9 mouse cellular contexts compared by ENCODE assay signal in the genomic region with DNA sequence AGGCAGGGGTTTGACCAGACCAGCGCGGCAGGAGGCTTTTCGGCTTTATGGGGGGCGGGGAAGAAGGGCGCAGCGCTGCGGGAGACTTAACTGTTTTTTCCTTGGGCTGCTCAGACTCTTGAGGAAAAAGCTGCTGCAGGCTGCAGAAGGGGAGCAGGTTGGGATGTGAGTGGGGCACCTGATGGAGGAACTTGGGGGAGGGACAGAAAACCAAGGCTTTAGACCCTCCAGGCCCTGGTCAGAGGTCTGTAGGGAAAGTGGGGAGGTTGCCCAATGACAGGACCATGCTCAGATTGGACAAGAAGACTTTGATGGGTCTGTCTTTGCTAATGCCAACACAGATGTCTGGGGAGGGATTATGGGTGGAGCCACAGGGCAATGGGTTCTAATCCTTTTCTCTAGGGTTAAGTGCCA. TPM values are rescaled to one million over a fixed set of nuclear protein-coding genes. Genes with fewer than 3 reads are reported as not detected.
DNase-seq lines count a peak whose midpoint lies in the region; ATAC-seq lines count a peak whose summit lies in the region.
"Had no signal": no experiment of that assay in that cellular context is flagged by ENCODE, and none has a peak within 500 bp of the region (broad histone marks: within the 10 kb centered on the region; RNA-seq: fewer than 3 reads in every experiment).

No protein-coding gene starts in this region.

- H3K36me3 ChIP-seq in lung, embryonic 15.5 days = no peaks in the 10 kb centered on the region
- no peaks in the 10 kb centered on the region for H3K36me3 ChIP-seq in forebrain, embryonic 15.5 days
- H3K36me3 ChIP-seq in neural tube, embryonic 15.5 days = 0 out of 2 replicates have a peak, but pooled peaks cover 9% of the 10 kb centered on the region

- peaks cover 42% of the 10 kb centered on the region for H3K27me3 ChIP-seq in lung, embryonic 15.5 days
- H3K27me3 ChIP-seq in forebrain, embryonic 15.5 days = peaks cover 18% of the 10 kb centered on the region
- H3K27me3 ChIP-seq in neural tube, embryonic 15.5 days (replicated peaks) = peaks cover 17% of the 10 kb centered on the region

- H3K27ac ChIP-seq in lung, embryonic 15.5 days = no peak overlapping the region
- H3K27ac ChIP-seq in forebrain, embryonic 15.5 days (replicated peaks) = no peak overlapping the region
- no peak overlapping the region for H3K27ac ChIP-seq in neural tube, embryonic 15.5 days (replicated peaks)
- H3K27ac ChIP-seq: macrophage had no signal

- peak overlapping the region; percentile 47 for H3K4me3 ChIP-seq in lung, embryonic 15.5 days
- peak overlapping the region; percentile 49 for H3K4me3 ChIP-seq in forebrain, embryonic 15.5 days
- peak overlapping the region; percentile 57 for H3K4me3 ChIP-seq in neural tube, embryonic 15.5 days (replicated peaks)

- H3K9me3 ChIP-seq in lung, embryonic 15.5 days = no peaks in the 10 kb centered on the region
- no peaks in the 10 kb centered on the region for H3K9me3 ChIP-seq in forebrain, embryonic 15.5 days
- no peaks in the 10 kb centered on the region for H3K9me3 ChIP-seq in neural tube, embryonic 15.5 days (replicated peaks)

- WGBS in lung, embryonic 15.5 days = 7% methylated on average over 7 of the region's 7 CpGs
- 8% methylated on average over 7 of the region's 7 CpGs for WGBS in forebrain, embryonic 15.5 days
- WGBS in neural tube, embryonic 15.5 days = 3% methylated on average over 7 of the region's 7 CpGs

- 0 out of 2 replicates have a peak overlapping the region, but pooled peaks have one; percentile 31 for H3K9ac ChIP-seq in lung, embryonic 15.5 days
- peak overlapping the region; percentile 50 for H3K9ac ChIP-seq in forebrain, embryonic 15.5 days (replicated peaks)
- H3K9ac ChIP-seq in neural tube, embryonic 15.5 days (replicated peaks) = peak overlapping the region; percentile 60

- H3K4me1 ChIP-seq in lung, embryonic 15.5 days = peaks cover 16% of the 10 kb centered on the region
- peaks cover 19% of the 10 kb centered on the region for H3K4me1 ChIP-seq in forebrain, embryonic 15.5 days
- H3K4me1 ChIP-seq in neural tube, embryonic 15.5 days = peaks cover 40% of the 10 kb centered on the region

- no peak for DNase-seq in lung, adult 18-20 months
- peak; percentile 45 for DNase-seq in kidney, postnatal 10 days
- no peak for DNase-seq in ovary, postnatal 10 days (ENCODE audit: low spot score)
- no peak for DNase-seq in thymus, postnatal 36 days

- ATAC-seq in lung, embryonic 15.5 days (ENCODE audit: borderline replicate concordance, extremely low read depth, low FRiP score, low TSS enrichment) = no peak
- 0 out of 2 replicates have a peak, but pooled peaks have one; percentile 9 for ATAC-seq in forebrain, embryonic 15.5 days (replicated peaks)
- peak; percentile 11; the same call in 1 of the 2 replicates for ATAC-seq in neural tube, embryonic 15.5 days (ENCODE audit: low FRiP score)
- no peak for ATAC-seq in inflammation-experienced regulatory T-cells, adult 6 months

- H3K4me2 ChIP-seq in lung, embryonic 15.5 days = peak overlapping the region; percentile 84
- peak overlapping the region; percentile 76 for H3K4me2 ChIP-seq in forebrain, embryonic 15.5 days (replicated peaks)
- peak overlapping the region; percentile 90 for H3K4me2 ChIP-seq in neural tube, embryonic 15.5 days

RNA-seq across cellular contexts. Expression of gene AI854703, which starts 1.0 kb away (rescaled TPM):
- 0.93 and 1.1 TPM in 2 replicates for polyA plus RNA-seq in lung, embryonic 15.5 days (2015; fragmentation: Nextera tagmentation; extraction: Ambion mirVana)
- 10.1 and 11.2 TPM in 2 replicates for polyA plus RNA-seq in forebrain, embryonic 15.5 days (2015; fragmentation: Nextera tagmentation; extraction: Ambion mirVana)
- polyA plus RNA-seq in neural tube, embryonic 15.5 days (2015; fragmentation: Nextera tagmentation; extraction: Ambion mirVana) = 30.5 and 31.4 TPM in 2 replicates
- 1 to 10 TPM in 2 of 3 experiments, under 1 TPM in 1; 0.40 to 2.2 (median 2.1) TPM for polyA plus RNA-seq in inflammation-experienced regulatory T-cells, adult 6 months (2017; shearing (Covaris generic))

RNA-seq across cellular contexts. Expression of gene Gimap8, which starts 19.5 kb away (rescaled TPM):
- 4.2 and 4.3 TPM in 2 replicates for polyA plus RNA-seq in lung, embryonic 15.5 days (2015; fragmentation: Nextera tagmentation; extraction: Ambion mirVana)
- polyA plus RNA-seq in forebrain, embryonic 15.5 days (2015; fragmentation: Nextera tagmentation; extraction: Ambion mirVana) = 0.33 and 0.42 TPM in 2 replicates
- 0.73 and 1.4 TPM in 2 replicates for polyA plus RNA-seq in neural tube, embryonic 15.5 days (2015; fragmentation: Nextera tagmentation; extraction: Ambion mirVana)
- polyA plus RNA-seq in inflammation-experienced regulatory T-cells, adult 6 months (2017; shearing (Covaris generic)) = 100 to 1,000 TPM; 134 to 165 (median 146) TPM

RNA-seq across cellular contexts. Expression of gene Zfp775, which starts 25.7 kb away (rescaled TPM):
- 5.5 and 8.3 TPM in 2 replicates for polyA plus RNA-seq in lung, embryonic 15.5 days (2015; fragmentation: Nextera tagmentation; extraction: Ambion mirVana)
- polyA plus RNA-seq in forebrain, embryonic 15.5 days (2015; fragmentation: Nextera tagmentation; extraction: Ambion mirVana) = 15.8 and 20.5 TPM in 2 replicates
- 12.8 and 13.0 TPM in 2 replicates for polyA plus RNA-seq in neural tube, embryonic 15.5 days (2015; fragmentation: Nextera tagmentation; extraction: Ambion mirVana)
- polyA plus RNA-seq in inflammation-experienced regulatory T-cells, adult 6 months (2017; shearing (Covaris generic)) = 1 to 10 TPM; 4.5 to 7.7 (median 7.3) TPM

RNA-seq across cellular contexts. Expression of gene Gm44965, which starts 33.8 kb away (rescaled TPM):
- polyA plus RNA-seq in lung, embryonic 15.5 days (2015; fragmentation: Nextera tagmentation; extraction: Ambion mirVana) = not detected in 2 replicates
- polyA plus RNA-seq in forebrain, embryonic 15.5 days (2015; fragmentation: Nextera tagmentation; extraction: Ambion mirVana) = not detected in 2 replicates
- polyA plus RNA-seq in neural tube, embryonic 15.5 days (2015; fragmentation: Nextera tagmentation; extraction: Ambion mirVana) = not detected in 2 replicates
- polyA plus RNA-seq in inflammation-experienced regulatory T-cells, adult 6 months (2017; shearing (Covaris generic)) = 1 to 10 TPM in 1 of 3 experiments, not detected in 2; 2.7 TPM
- polyA plus RNA-seq: macrophage had no signal

RNA-seq across cellular contexts. Expression of gene Repin1, which starts 33.8 kb away (rescaled TPM):
- polyA plus RNA-seq in lung, embryonic 15.5 days (2015; fragmentation: Nextera tagmentation; extraction: Ambion mirVana) = 28.1 and 30.9 TPM in 2 replicates
- 34.9 and 35.8 TPM in 2 replicates for polyA plus RNA-seq in forebrain, embryonic 15.5 days (2015; fragmentation: Nextera tagmentation; extraction: Ambion mirVana)
- polyA plus RNA-seq in neural tube, embryonic 15.5 days (2015; fragmentation: Nextera tagmentation; extraction: Ambion mirVana) = 41.0 and 43.7 TPM in 2 replicates
- polyA plus RNA-seq in inflammation-experienced regulatory T-cells, adult 6 months (2017; shearing (Covaris generic)) = 1 to 10 TPM; 2.7 to 6.3 (median 2.9) TPM

Comparison
In these comparisons a context has a peak if more than half of its experiments do, and no peak if none do; other contexts are left out.
1. ATAC-seq: peak in forebrain, embryonic 15.5 days (single experiment) and neural tube, embryonic 15.5 days (single experiment); none in lung, embryonic 15.5 days (single experiment) and inflammation-experienced regulatory T-cells, adult 6 months (single experiment).
2. RNA of gene Gimap8, which starts 19.5 kb away (polyA plus RNA-seq): 134 to 165 TPM in inflammation-experienced regulatory T-cells, adult 6 months; 4.2 to 4.3 TPM in lung, embryonic 15.5 days, 0.73 to 1.4 TPM in neural tube, embryonic 15.5 days and 0.33 to 0.42 TPM in forebrain, embryonic 15.5 days; every median in the first group is over 10 times any median in the second.
3. Peak in every context shown above with its lines, with median percentiles within 50 percentile points of each other: H3K4me2 ChIP-seq, H3K4me3 ChIP-seq and H3K9ac ChIP-seq.